Mouse (Mus musculus) heart, embryonic 11.5 days (tissue): ENCODE results near the gene Itm2a. TPM values are rescaled to one million over a fixed set of nuclear protein-coding genes. Genes with fewer than 3 reads are reported as not detected.

Experiments
- ATAC-seq: fragments of 200-750 bp; cut with Nextera tagmentation; replicated peaks from 2 replicates; pipeline ENCODE4 v1.8.0; 2017; ENCODE audit warnings: moderate library complexity; ENCODE audit not compliant: insufficient number of reproducible peaks, low FRiP score, low TSS enrichment
- H3K27ac ChIP-seq: fragments of 300-500 bp; sonication (generic); 2 replicates; pipeline ENCODE4 v1.5.1; 2014; ENCODE audit warnings: mild to moderate bottlenecking, low read depth, low read length
- H3K27me3 ChIP-seq: fragments of 300-500 bp; sonication (generic); 2 replicates; pipeline ENCODE4 v1.6.1; 2014; ENCODE audit warnings: mild to moderate bottlenecking, low read length, mixed read lengths; ENCODE audit not compliant: control insufficient read depth, insufficient read depth
- H3K36me3 ChIP-seq: fragments of 300-500 bp; sonication (generic); 2 replicates; pipeline ENCODE4 v1.6.1; 2014; ENCODE audit warnings: mild to moderate bottlenecking, low read length, moderate library complexity, mixed read lengths; ENCODE audit not compliant: control insufficient read depth, insufficient read depth
- H3K4me1 ChIP-seq: fragments of 300-500 bp; sonication (generic); 2 replicates; pipeline ENCODE4 v1.6.1; 2014; ENCODE audit warnings: low read length; ENCODE audit not compliant: control insufficient read depth, insufficient read depth
- H3K4me2 ChIP-seq: fragments of 300-500 bp; sonication (generic); 2 replicates; pipeline ENCODE4 v1.6.1; 2014; ENCODE audit warnings: mild to moderate bottlenecking, moderate library complexity
- H3K4me3 ChIP-seq: fragments of 300-500 bp; sonication (generic); 2 replicates; pipeline ENCODE4 v1.5.1; 2014; ENCODE audit warnings: low read depth, low read length
- H3K9ac ChIP-seq: fragments of 300-500 bp; sonication (generic); 2 replicates; pipeline ENCODE4 v1.6.1; 2014; ENCODE audit warnings: mild to moderate bottlenecking, low read depth, low read length, moderate library complexity
- H3K9me3 ChIP-seq: fragments of 300-500 bp; sonication (generic); replicated peaks from 2 replicates; pipeline ENCODE4 v1.6.1; 2016; ENCODE audit warnings: low read length; ENCODE audit not compliant: control insufficient read depth
- WGBS: fragments of 180-500 bp; shearing (Covaris S2); extraction: QIAGEN DNeasy Blood & Tissue Kit; methylation state at CpG from one replicate; pipeline ENCODE4 v1.1.7; 2014; ENCODE audit not compliant: insufficient replicate concordance; 5-methylcytosine and 5-hydroxymethylcytosine counted together
- polyA plus RNA-seq: library from polyadenylated mRNA; unstranded; fragments of >200 nt; fragmentation: Nextera tagmentation; extraction: Ambion mirVana; gene quantifications from 2 replicates; pipeline ENCODE4 v1.2.1, GENCODE M21; 2014

The Itm2a gene
- 527 and 538 TPM in 2 replicates for polyA plus RNA-seq

DNA sequence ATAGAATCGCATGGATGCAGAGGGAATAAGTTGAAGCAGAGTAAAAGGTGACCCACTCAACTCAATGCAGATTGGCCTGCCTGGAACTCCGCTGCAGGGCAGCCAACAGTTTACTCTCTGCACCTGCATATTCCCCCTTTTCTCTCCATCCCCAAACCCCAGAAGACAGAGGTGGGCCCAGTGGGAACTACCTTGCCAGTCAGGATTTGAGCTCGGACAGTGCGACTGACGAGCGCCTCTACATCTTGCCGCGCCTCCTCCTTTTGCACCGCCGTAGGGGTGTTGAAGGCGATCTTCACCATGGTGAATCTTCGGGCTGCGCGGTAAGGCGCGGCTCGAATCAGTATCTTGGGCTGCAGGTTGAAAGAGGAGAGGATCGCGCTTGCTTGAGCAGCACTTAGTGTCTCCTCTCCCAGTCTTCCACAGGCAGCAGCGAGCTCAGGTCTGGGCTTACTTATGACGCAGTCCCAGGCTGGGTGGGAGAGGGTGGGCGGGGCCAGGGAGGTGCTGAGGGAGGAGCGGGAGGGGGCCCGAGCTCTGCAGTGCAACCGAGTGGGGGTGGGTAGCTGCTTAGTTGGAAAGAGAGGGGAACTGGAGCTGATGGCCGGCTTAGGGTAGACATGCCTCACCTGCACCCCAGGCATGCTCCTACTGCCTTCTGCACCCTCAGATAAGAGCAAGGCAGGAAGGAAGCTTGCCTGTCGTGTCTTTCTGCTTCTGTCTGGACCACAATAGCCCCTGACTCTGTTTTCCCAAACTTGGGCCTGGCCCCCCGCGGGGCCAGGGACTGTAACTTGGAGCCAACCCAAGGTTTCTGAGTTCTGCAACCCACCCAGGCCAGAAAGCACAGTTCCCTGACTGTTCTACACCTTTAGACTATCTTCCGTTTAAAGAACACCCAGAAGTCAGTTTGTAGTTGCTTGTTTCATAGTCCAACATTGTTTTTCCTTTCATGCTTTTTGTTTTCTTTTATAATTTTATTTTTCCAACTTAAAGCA, at the start of gene Itm2a:
Itm2a (minus strand) TSS at position 462 of the 998 bp plus-strand sequence.
- H3K4me3 ChIP-seq, result peak within 1 kb of the TSS; percentile 55
- peak within 1 kb of the TSS; percentile 60 for H3K4me2 ChIP-seq
- no peaks in the 10 kb centered on the region for H3K27me3 ChIP-seq
- ATAC-seq, result peak; percentile 88
- H3K9ac ChIP-seq, result peak within 1 kb of the TSS; percentile 65
- H3K36me3 ChIP-seq, result no peaks in the 10 kb centered on the region
- no peaks in the 10 kb centered on the region for H3K9me3 ChIP-seq
- 22% methylated on average over 29 of the region's 30 CpGs for WGBS
- no peaks in the 10 kb centered on the region for H3K4me1 ChIP-seq
- peak within 1 kb of the TSS; percentile 75 for H3K27ac ChIP-seq

- H3K4me2 ChIP-seq, result no peak overlapping the region
- H3K4me3 ChIP-seq, result no peak overlapping the region
- no peaks in the 10 kb centered on the region for H3K36me3 ChIP-seq
- H3K4me1 ChIP-seq, result no peaks in the 10 kb centered on the region
- 1% methylated on average over 2 of the region's 2 CpGs for WGBS
- H3K9ac ChIP-seq, result no peak overlapping the region
- no peak overlapping the region for H3K27ac ChIP-seq
- no peaks in the 10 kb centered on the region for H3K9me3 ChIP-seq
- no peak for ATAC-seq
- H3K27me3 ChIP-seq, result no peaks in the 10 kb centered on the region
Observed at GRCm38 (mm10) chrX:107435887-107436286, 32.7 kb upstream of the Itm2a start.

GRCm38 (mm10) chrX:107421304-107421703, 18.1 kb upstream of the Itm2a start:
- no peaks in the 10 kb centered on the region for H3K36me3 ChIP-seq
- no peak overlapping the region for H3K9ac ChIP-seq
- no peak for ATAC-seq
- H3K4me3 ChIP-seq, result no peak overlapping the region
- H3K4me2 ChIP-seq, result no peak overlapping the region
- H3K4me1 ChIP-seq, result no peaks in the 10 kb centered on the region
- no peaks in the 10 kb centered on the region for H3K27me3 ChIP-seq
- no peaks in the 10 kb centered on the region for H3K9me3 ChIP-seq
- 71% methylated on average over 2 of the region's 2 CpGs for WGBS
- no peak overlapping the region for H3K27ac ChIP-seq

GRCm38 (mm10) chrX:107417345-107417744, 14.2 kb upstream of the Itm2a start:
- H3K36me3 ChIP-seq, result no peaks in the 10 kb centered on the region
- H3K27me3 ChIP-seq, result no peaks in the 10 kb centered on the region
- no peak overlapping the region for H3K4me2 ChIP-seq
- H3K27ac ChIP-seq, result no peak overlapping the region
- ATAC-seq, result no peak
- no peaks in the 10 kb centered on the region for H3K9me3 ChIP-seq
- 54% methylated on average over 3 of the region's 3 CpGs for whole genome bisulfite sequencing
- no peaks in the 10 kb centered on the region for H3K4me1 ChIP-seq
- H3K4me3 ChIP-seq, result no peak overlapping the region
- H3K9ac ChIP-seq, result no peak overlapping the region

DNA sequence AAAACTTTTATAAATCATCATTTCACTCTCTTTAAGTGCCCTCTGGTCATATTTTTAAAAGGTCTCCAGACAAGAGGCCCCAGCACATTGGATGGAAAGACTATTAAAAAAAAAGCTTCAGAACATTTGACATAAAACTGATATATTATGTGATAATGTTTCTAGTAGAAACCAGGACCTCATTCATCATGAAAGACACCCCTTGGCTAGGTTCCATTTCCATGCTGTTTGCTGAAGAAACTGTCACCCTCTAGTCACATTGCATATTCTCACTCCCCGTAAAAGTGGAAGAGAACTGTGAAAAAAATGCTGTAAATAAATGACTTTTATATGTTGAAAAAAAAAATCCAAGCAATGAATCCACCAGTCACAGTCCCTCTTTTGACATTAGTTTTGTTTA, 12.8 kb upstream of the Itm2a start:
- no peaks in the 10 kb centered on the region for H3K36me3 ChIP-seq
- H3K27ac ChIP-seq, result no peak overlapping the region
- WGBS, result 70% methylated on average over 1 of the region's 1 CpGs
- ATAC-seq, result no peak
- no peaks in the 10 kb centered on the region for H3K9me3 ChIP-seq
- no peaks in the 10 kb centered on the region for H3K27me3 ChIP-seq
- no peak overlapping the region for H3K4me3 ChIP-seq
- H3K9ac ChIP-seq, result no peak overlapping the region
- no peak overlapping the region for H3K4me2 ChIP-seq
- no peaks in the 10 kb centered on the region for H3K4me1 ChIP-seq

- 25% methylated on average over 18 of the region's 18 CpGs for WGBS
- Histone ChIP-seq H3K4me3 (peak overlapping the region; percentile 55), H3K9ac (peak overlapping the region; percentile 65), H3K27me3 (no peaks in the 10 kb centered on the region), H3K9me3 (no peaks in the 10 kb centered on the region), H3K27ac (peak overlapping the region; percentile 75), H3K4me2 (peak overlapping the region; percentile 60), H3K36me3 (no peaks in the 10 kb centered on the region), H3K4me1 (no peaks in the 10 kb centered on the region)
- ATAC-seq, result no peak
Observed at GRCm38 (mm10) chrX:107402481-107402880, 695 bp downstream of the Itm2a start.

DNA sequence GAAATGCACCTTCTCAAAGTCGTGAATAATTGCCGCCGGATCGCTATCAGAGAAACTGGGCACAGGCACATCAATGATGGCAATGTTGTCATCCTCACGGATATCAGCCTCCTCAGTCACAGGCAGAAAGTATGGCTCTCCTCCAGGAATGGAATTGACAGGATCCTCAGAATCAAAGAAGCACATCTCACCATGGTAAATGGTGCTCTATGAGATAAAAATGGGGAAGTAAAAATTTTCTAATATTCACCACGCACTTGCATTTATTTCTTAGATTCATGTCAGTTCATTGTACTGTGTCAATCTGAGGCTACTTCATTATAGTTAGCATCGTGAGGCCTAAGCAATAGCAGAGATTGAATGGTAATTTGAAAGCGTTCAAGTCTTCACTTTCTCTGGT, 4.1 kb downstream of the Itm2a start:
- Histone ChIP-seq H3K36me3 (no peaks in the 10 kb centered on the region), H3K4me1 (no peaks in the 10 kb centered on the region), H3K27ac (no peak overlapping the region), H3K9ac (no peak overlapping the region), H3K4me3 (no peak overlapping the region), H3K27me3 (no peaks in the 10 kb centered on the region), H3K9me3 (no peaks in the 10 kb centered on the region), H3K4me2 (no peak overlapping the region)
- 86% methylated on average over 8 of the region's 8 CpGs for WGBS
- ATAC-seq, result no peak

GRCm38 (mm10) chrX:107393256-107393655, 9.9 kb downstream of the Itm2a start:
- Histone ChIP-seq H3K27me3 (no peaks in the 10 kb centered on the region), H3K9me3 (no peaks in the 10 kb centered on the region), H3K4me1 (no peaks in the 10 kb centered on the region), H3K4me3 (no peak overlapping the region), H3K4me2 (no peak overlapping the region), H3K27ac (no peak overlapping the region), H3K36me3 (no peaks in the 10 kb centered on the region), H3K9ac (no peak overlapping the region)
- ATAC-seq, result no peak
- 43% methylated on average over 3 of the region's 3 CpGs for WGBS
